15 mouse cellular contexts compared by ENCODE assay signal in the genomic region with DNA sequence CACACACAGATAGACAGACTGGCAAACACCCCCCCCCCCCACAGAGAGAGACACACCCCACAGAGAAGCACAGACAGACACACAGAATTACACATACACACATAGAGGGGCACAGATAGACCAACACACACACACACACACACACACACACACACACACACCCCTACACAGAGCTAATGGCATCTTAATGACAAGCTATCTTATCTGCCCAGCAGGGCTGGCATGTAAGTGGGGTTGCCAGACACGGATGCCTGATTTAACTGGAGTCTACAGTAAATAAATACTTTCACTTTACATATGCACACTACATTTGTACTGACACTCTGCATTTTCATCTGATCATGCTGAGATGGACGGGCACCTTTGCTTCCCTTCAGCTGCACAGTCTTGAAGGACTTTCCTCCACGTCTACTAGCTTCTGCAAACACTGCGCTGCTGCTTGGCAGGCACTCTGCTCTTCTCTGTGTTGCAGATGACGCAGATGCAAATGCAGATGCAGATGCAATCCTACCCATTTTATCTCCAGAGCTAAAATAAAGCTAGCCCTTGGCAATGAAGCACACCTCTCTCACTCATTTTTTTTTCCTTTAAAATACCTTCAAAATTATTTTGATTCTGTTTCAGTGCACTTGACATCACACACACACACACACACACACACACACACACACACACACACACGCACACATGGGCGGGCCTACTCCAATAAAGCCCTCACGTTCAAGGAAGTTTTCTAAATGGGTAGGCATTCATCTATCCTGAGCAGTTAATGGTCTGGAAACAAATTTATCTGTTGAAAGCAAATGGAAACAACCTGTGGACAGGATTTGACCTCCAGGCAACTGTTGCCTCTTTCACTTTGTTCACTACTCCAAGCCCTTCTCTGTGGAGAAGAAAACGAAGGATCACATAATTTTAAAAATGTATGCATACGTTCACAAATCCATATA. TPM values are rescaled to one million over a fixed set of nuclear protein-coding genes. Genes with fewer than 3 reads are reported as not detected.
DNase-seq lines count a peak whose midpoint lies in the region; ATAC-seq lines count a peak whose summit lies in the region.
"Had no signal": no experiment of that assay in that cellular context is flagged by ENCODE, and none has a peak within 500 bp of the region (broad histone marks: within the 10 kb centered on the region; RNA-seq: fewer than 3 reads in every experiment).

No protein-coding gene starts in this region.

- ATAC-seq in frontal cortex, adult (ENCODE audit: low TSS enrichment), result peak; percentile 91
- peak; percentile 44; the same call in 1 of the 2 replicates for ATAC-seq in kidney, embryonic 14.5 days (ENCODE audit: low FRiP score, low TSS enrichment)
- peak; percentile 25 for ATAC-seq in megakaryocyte, adult 5-6 weeks (ENCODE audit: poor library complexity, severe bottlenecking)
- ATAC-seq in activated CD4-positive, CD25-positive, alpha-beta regulatory T cell, adult 4 months, result no peak

- no peak overlapping the region for H3K27ac ChIP-seq in kidney, embryonic 14.5 days (ENCODE audit: low read depth, low read length)
- H3K27ac ChIP-seq: forebrain, embryonic 10.5 days; limb, embryonic 15.5 days had no signal

- H3K4me2 ChIP-seq in kidney, embryonic 14.5 days (replicated peaks; ENCODE audit: low read depth, low read length), result no peak overlapping the region
- H3K4me2 ChIP-seq: limb, embryonic 15.5 days; midbrain, embryonic 11.5 days had no signal

- WGBS in kidney, embryonic 14.5 days, result 46% methylated on average over 10 of the region's 10 CpGs

- H3K4me1 ChIP-seq in kidney, embryonic 14.5 days (ENCODE audit: control insufficient read depth, insufficient read depth, low read length), result peaks cover 24% of the 10 kb centered on the region; the same call in 1 of the 2 replicates

- H3K36me3 ChIP-seq in kidney, embryonic 14.5 days (ENCODE audit: control insufficient read depth, insufficient read depth, low read length), result no peaks in the 10 kb centered on the region
- H3K36me3 ChIP-seq: forebrain, embryonic 10.5 days; limb, embryonic 15.5 days had no signal

- H3K9ac ChIP-seq in kidney, embryonic 14.5 days (ENCODE audit: low read depth, low read length), result no peak overlapping the region
- H3K9ac ChIP-seq: limb, embryonic 15.5 days had no signal

- no peaks in the 10 kb centered on the region for H3K27me3 ChIP-seq in kidney, embryonic 14.5 days (ENCODE audit: control insufficient read depth, insufficient read depth, low read length)
- H3K27me3 ChIP-seq: limb, embryonic 15.5 days had no signal

- no peak for DNase-seq in frontal cortex, postnatal 10 days (ENCODE audit: low spot score in 2 of 2)
- DNase-seq in kidney, postnatal 4 days, result no peak
- DNase-seq in c-Kit-positive CD71-positive TER-119-negative erythroid progenitor cells, embryonic 14.5 days (ENCODE audit: low read depth), result peak; percentile 48
- DNase-seq in adrenal gland, postnatal 10 days, result no peak
- DNase-seq: adrenal gland, postnatal 25 days; cerebellum, postnatal 25 days; gastrocnemius, postnatal 25 days; kidney, adult 18-20 months had no signal

- no peaks in the 10 kb centered on the region for H3K9me3 ChIP-seq in kidney, embryonic 14.5 days (ENCODE audit: control insufficient read depth, low read length)
- H3K9me3 ChIP-seq: forebrain, embryonic 10.5 days; limb, embryonic 15.5 days had no signal

- no peak overlapping the region for H3K4me3 ChIP-seq in kidney, embryonic 14.5 days (ENCODE audit: low read length)
- H3K4me3 ChIP-seq: forebrain, embryonic 10.5 days; limb, embryonic 15.5 days had no signal

RNA-seq across cellular contexts. Expression of a gene that starts 15.3 kb away (rescaled TPM):
- polyA plus RNA-seq in kidney, embryonic 14.5 days (2014; fragmentation: Nextera tagmentation; extraction: Ambion mirVana), result 6.1 and 7.4 TPM in 2 replicates
- total RNA-seq in megakaryocyte, adult 5-6 weeks (2015), result not detected in 2 replicates
- 0.07 TPM in 1 of 2 replicates, not detected in the other for total RNA-seq in megakaryocyte, adult 5-6 weeks (2017)
- 10 to 100 TPM; 22.6 to 30.1 TPM for total RNA-seq in adrenal gland, postnatal 10 days (2021)
- polyA plus RNA-seq in activated CD4-positive, CD25-positive, alpha-beta regulatory T cell, adult 4 months (2017; shearing (Covaris generic)), result not detected

Comparison
In these comparisons a context has a peak if more than half of its experiments do, and no peak if none do; other contexts are left out.
1. RNA of a gene that starts 15.3 kb away (total RNA-seq): 22.6 to 30.1 TPM in adrenal gland, postnatal 10 days; 0.07 TPM in megakaryocyte, adult 5-6 weeks; every median in the first group is over 10 times any median in the second.